Mouse (Mus musculus): ENCODE measurements around the gene Prkag3.

GRCm38 (mm10) chr1:74784041-74784759, 35.2 kb upstream of the Prkag3 start:
- TF ChIP-seq CTCF (IDR thresholded peaks at IDR 0.05; ENCODE audit: extremely low read depth, insufficient read depth, insufficient read length, insufficient replicate concordance) (no peak; the same call in 1 of the 2 replicates), POLR2A (IDR thresholded peaks at IDR 0.05; ENCODE audit: low read depth, low read length) (no peak)
